Mouse (Mus musculus) lung, postnatal 0 days (tissue): ENCODE data around the gene Ror1. TPM values are rescaled to one million over a fixed set of nuclear protein-coding genes. Genes with fewer than 3 reads are reported as not detected.

Experiments used
- ATAC-seq: fragments of 200-750 bp; cut with Nextera tagmentation; 2 replicates; pipeline ENCODE4 v1.8.0; 2017; ENCODE audit warnings: moderate library complexity
- DNase-seq: peaks from one replicate; pipeline ENCODE4 v3.0.0-alpha.2; 2016; ENCODE audit warnings: low spot score
- H3K27ac ChIP-seq: fragments of 300-500 bp; sonication (generic); 2 replicates; pipeline ENCODE4 v1.5.1; 2014; ENCODE audit warnings: antibody characterized with exemption, mild to moderate bottlenecking, low read length, mixed read lengths
- H3K27me3 ChIP-seq: fragments of 300-500 bp; sonication (generic); replicated peaks from 2 replicates; pipeline ENCODE4 v1.6.1; 2014; ENCODE audit warnings: low read length, mixed read lengths; ENCODE audit not compliant: insufficient read depth
- H3K36me3 ChIP-seq: fragments of 300-500 bp; sonication (generic); 2 replicates; pipeline ENCODE4 v1.6.1; 2014; ENCODE audit warnings: low read length, mixed read lengths; ENCODE audit not compliant: insufficient read depth
- H3K4me1 ChIP-seq: fragments of 300-500 bp; sonication (generic); 2 replicates; pipeline ENCODE4 v1.6.1; 2014; ENCODE audit warnings: antibody characterized with exemption, low read depth, low read length, mixed read lengths; ENCODE audit not compliant: insufficient read depth
- H3K4me2 ChIP-seq: fragments of 300-500 bp; sonication (generic); replicated peaks from 2 replicates; pipeline ENCODE4 v1.6.1; 2014; ENCODE audit warnings: low read depth, mild to moderate bottlenecking, low read length, moderate library complexity, mixed read lengths
- H3K4me3 ChIP-seq: fragments of 300-500 bp; sonication (generic); 2 replicates; pipeline ENCODE4 v1.5.1; 2014; ENCODE audit warnings: low read depth, low read length
- H3K9ac ChIP-seq: fragments of 300-500 bp; sonication (generic); replicated peaks from 2 replicates; pipeline ENCODE4 v1.6.1; 2014; ENCODE audit warnings: low read depth, mild to moderate bottlenecking
- H3K9me3 ChIP-seq: fragments of 300-500 bp; sonication (generic); 2 replicates; pipeline ENCODE4 v1.6.1; 2016; ENCODE audit warnings: low read length, mixed read lengths
- CTCF ChIP-seq: IDR thresholded peaks from 2 replicates; pipeline ENCODE4 v1.5.1; 2016; ENCODE audit warnings: antibody characterized with exemption, mild to moderate bottlenecking
- EP300 ChIP-seq: IDR thresholded peaks from 2 replicates; pipeline ENCODE4 v1.6.1; 2016; ENCODE audit warnings: antibody characterized with exemption, mild to moderate bottlenecking, control low read depth
- WGBS: fragments of 180-500 bp; shearing (Covaris S2); extraction: QIAGEN DNeasy Blood & Tissue Kit; methylation state at CpG from one replicate; pipeline ENCODE4 v1.1.7; 2014; 5-methylcytosine and 5-hydroxymethylcytosine counted together
- polyA plus RNA-seq: library from polyadenylated mRNA; unstranded; fragments of >200 nt; fragmentation: Nextera tagmentation; extraction: Ambion mirVana; gene quantifications from 2 replicates; pipeline ENCODE4 v1.2.1, GENCODE M21; 2015

Ror1 gene
- polyA plus RNA-seq, 1 experiment from 2014 or later, result 6.2 TPM

GRCm38 (mm10) chr4:100123519-100123918 is 27.9 kb downstream of the Ror1 start:
- Histone ChIP-seq H3K27me3 (no peaks in the 10 kb centered on the region), H3K4me2 (no peak overlapping the region), H3K4me1 (peaks cover 5% of the 10 kb centered on the region; the same call in 1 of the 2 replicates), H3K4me3 (no peak overlapping the region), H3K27ac (no peak overlapping the region), H3K36me3 (no peaks in the 10 kb centered on the region), H3K9me3 (no peaks in the 10 kb centered on the region), H3K9ac (no peak overlapping the region)
- TF ChIP-seq CTCF, result no peak
- no peak for TF ChIP-seq EP300
- ATAC-seq, result no peak
- no peak for DNase-seq
- 53% methylated on average over 3 of the region's 3 CpGs for WGBS

GRCm38 (mm10) chr4:100124056-100124455 is 28.5 kb downstream of the Ror1 start:
- DNase-seq, result no peak
- peaks cover 11% of the 10 kb centered on the region; the same call in 1 of the 2 replicates for H3K4me1 ChIP-seq
- no peaks in the 10 kb centered on the region for H3K9me3 ChIP-seq
- no peak overlapping the region for H3K4me3 ChIP-seq
- no peaks in the 10 kb centered on the region for H3K27me3 ChIP-seq
- ATAC-seq, result no peak
- TF ChIP-seq CTCF, result no peak
- no peak for TF ChIP-seq EP300
- no peak overlapping the region for H3K27ac ChIP-seq
- no peak overlapping the region for H3K9ac ChIP-seq
- H3K4me2 ChIP-seq, result no peak overlapping the region
- no peaks in the 10 kb centered on the region for H3K36me3 ChIP-seq

- Histone ChIP-seq H3K4me3 (no peak overlapping the region), H3K9ac (no peak overlapping the region), H3K4me1 (peaks cover 20% of the 10 kb centered on the region; the same call in 1 of the 2 replicates), H3K4me2 (no peak overlapping the region), H3K27me3 (no peaks in the 10 kb centered on the region), H3K9me3 (no peaks in the 10 kb centered on the region), H3K27ac (no peak overlapping the region), H3K36me3 (no peaks in the 10 kb centered on the region)
- DNase-seq (no peak), ATAC-seq (no peak)
- WGBS, result 83% methylated on average over 1 of the region's 1 CpGs
- no peak for TF ChIP-seq CTCF
- TF ChIP-seq EP300, result no peak
These were observed 29.3 kb downstream of the Ror1 start for GRCm38 (mm10) chr4:100124935-100125334.

- TF ChIP-seq EP300 (no peak), CTCF (no peak)
- H3K27ac ChIP-seq, result no peak overlapping the region
- H3K27me3 ChIP-seq, result no peaks in the 10 kb centered on the region
- no peak for DNase-seq
- ATAC-seq, result no peak
- H3K4me3 ChIP-seq, result no peak overlapping the region
- H3K36me3 ChIP-seq, result no peaks in the 10 kb centered on the region
- no peaks in the 10 kb centered on the region for H3K9me3 ChIP-seq
- peaks cover 23% of the 10 kb centered on the region; the same call in 1 of the 2 replicates for H3K4me1 ChIP-seq
- WGBS, result 64% methylated on average over 12 of the region's 12 CpGs
- no peak overlapping the region for H3K4me2 ChIP-seq
- H3K9ac ChIP-seq, result no peak overlapping the region
These were observed 31.1 kb downstream of the Ror1 start for GRCm38 (mm10) chr4:100126531-100127310.

- TF ChIP-seq CTCF, result no peak
- TF ChIP-seq EP300, result no peak
- Histone ChIP-seq H3K27me3 (no peaks in the 10 kb centered on the region), H3K9ac (no peak overlapping the region), H3K9me3 (no peaks in the 10 kb centered on the region), H3K4me3 (no peak overlapping the region), H3K4me1 (peaks cover 27% of the 10 kb centered on the region; the same call in 1 of the 2 replicates), H3K27ac (no peak overlapping the region), H3K36me3 (no peaks in the 10 kb centered on the region), H3K4me2 (no peak overlapping the region)
- ATAC-seq (peak; percentile 35), DNase-seq (no peak)
- 70% methylated on average over 12 of the region's 12 CpGs for WGBS
These were observed 32.7 kb downstream of the Ror1 start for GRCm38 (mm10) chr4:100128026-100128922.

GRCm38 (mm10) chr4:100129201-100129600 is 33.6 kb downstream of the Ror1 start:
- peak; percentile 17; the same call in 1 of the 2 replicates for ATAC-seq
- 0 out of 2 replicates have a peak overlapping the region, but pooled peaks have one; percentile 27 for H3K27ac ChIP-seq

More at GRCm38 (mm10) chr4:100129201-100129600, 33.6 kb downstream of the Ror1 start:
- TF ChIP-seq EP300 (no peak), CTCF (no peak)
- H3K9me3 ChIP-seq, result no peaks in the 10 kb centered on the region
- no peaks in the 10 kb centered on the region for H3K27me3 ChIP-seq
- DNase-seq, result no peak
- H3K36me3 ChIP-seq, result no peaks in the 10 kb centered on the region
- no peak overlapping the region for H3K4me3 ChIP-seq
- peaks cover 27% of the 10 kb centered on the region; the same call in 1 of the 2 replicates for H3K4me1 ChIP-seq
- no peak overlapping the region for H3K9ac ChIP-seq
- WGBS, result 13% methylated on average over 5 of the region's 5 CpGs
- H3K4me2 ChIP-seq, result no peak overlapping the region
